Mouse (Mus musculus) embryonic facial prominence, embryonic 15.5 days (tissue): ENCODE results near the gene Cd300ld2. TPM values are rescaled to one million over a fixed set of nuclear protein-coding genes. Genes with fewer than 3 reads are reported as not detected.

ENCODE experiments used
- ATAC-seq: fragments of 200-750 bp; cut with Nextera tagmentation; 2 replicates; pipeline ENCODE4 v1.8.0; 2017; ENCODE audit warnings: low read depth, moderate TSS enrichment; ENCODE audit not compliant: insufficient number of reproducible peaks, low FRiP score, low TSS enrichment
- H3K27ac ChIP-seq: fragments of 300-500 bp; sonication (generic); replicated peaks from 2 replicates; pipeline ENCODE4 v1.5.1; 2015; ENCODE audit warnings: mild to moderate bottlenecking, inconsistent platforms
- H3K27me3 ChIP-seq: fragments of 300-500 bp; sonication (generic); 2 replicates; pipeline ENCODE4 v1.6.1; 2015; ENCODE audit warnings: inconsistent platforms
- H3K36me3 ChIP-seq: fragments of 300-500 bp; sonication (generic); 2 replicates; pipeline ENCODE4 v1.6.1; 2015; ENCODE audit warnings: mild to moderate bottlenecking, inconsistent platforms
- H3K4me1 ChIP-seq: fragments of 300-500 bp; sonication (generic); 2 replicates; pipeline ENCODE4 v1.6.1; 2015; ENCODE audit warnings: inconsistent platforms
- H3K4me2 ChIP-seq: fragments of 300-500 bp; sonication (generic); replicated peaks from 2 replicates; pipeline ENCODE4 v1.6.1; 2015; ENCODE audit warnings: mild to moderate bottlenecking, inconsistent platforms
- H3K4me3 ChIP-seq: fragments of 300-500 bp; sonication (generic); replicated peaks from 2 replicates; pipeline ENCODE4 v1.5.1; 2015; ENCODE audit warnings: mild to moderate bottlenecking, inconsistent platforms
- H3K9ac ChIP-seq: fragments of 300-500 bp; sonication (generic); 2 replicates; pipeline ENCODE4 v1.6.1; 2015; ENCODE audit warnings: inconsistent platforms
- H3K9me3 ChIP-seq: fragments of 300-500 bp; sonication (generic); replicated peaks from 2 replicates; pipeline ENCODE4 v1.6.1; 2016; ENCODE audit warnings: inconsistent platforms
- WGBS: fragments of 180-500 bp; shearing (Covaris S2); methylation state at CpG from one replicate; pipeline ENCODE4 v1.1.7; 2015; 5-methylcytosine and 5-hydroxymethylcytosine counted together
- polyA plus RNA-seq: library from polyadenylated mRNA; unstranded; fragments of >200 nt; fragmentation: Nextera tagmentation; extraction: Ambion mirVana; gene quantifications from 2 replicates; pipeline ENCODE4 v1.2.1, GENCODE M21; 2015

Gene Cd300ld2
- polyA plus RNA-seq, 1 experiment from 2014 or later, result not detected

GRCm38 (mm10) chr11:115001474-115002040 lies 14.4 kb downstream of the Cd300ld2 start, which contains the start of gene Cd300c2:
TSS of gene Cd300c2 (minus strand) at chr11:115001880.
- WGBS, result 78% methylated on average over 7 of the region's 7 CpGs

GRCm38 (mm10) chr11:114989793-114990192 lies 26.2 kb downstream of the Cd300ld2 start, which contains the start of gene Cd300ld:
TSS of gene Cd300ld (minus strand) at chr11:114989922.
- Histone ChIP-seq H3K27me3 (no peaks in the 10 kb centered on the region), H3K9ac (no peak within 1 kb of the TSS), H3K27ac (no peak within 1 kb of the TSS), H3K4me3 (no peak within 1 kb of the TSS), H3K4me2 (no peak within 1 kb of the TSS), H3K9me3 (no peaks in the 10 kb centered on the region), H3K4me1 (no peaks in the 10 kb centered on the region), H3K36me3 (no peaks in the 10 kb centered on the region)
- no peak for ATAC-seq
- WGBS, result 67% methylated on average over 4 of the region's 4 CpGs

More at GRCm38 (mm10) chr11:115001474-115002040, 14.4 kb downstream of the Cd300ld2 start, which contains the start of gene Cd300c2:
- Histone ChIP-seq H3K4me1 (no peaks in the 10 kb centered on the region), H3K27me3 (no peaks in the 10 kb centered on the region), H3K9me3 (no peaks in the 10 kb centered on the region), H3K27ac (no peak within 1 kb of the TSS), H3K4me2 (no peak within 1 kb of the TSS), H3K9ac (no peak within 1 kb of the TSS), H3K4me3 (no peak within 1 kb of the TSS), H3K36me3 (no peaks in the 10 kb centered on the region)
- ATAC-seq, result no peak

- Histone ChIP-seq H3K4me3 (no peak overlapping the region), H3K27me3 (no peaks in the 10 kb centered on the region), H3K9me3 (0 out of 2 replicates have a peak, but pooled peaks cover 3% of the 10 kb centered on the region), H3K9ac (no peak overlapping the region), H3K4me1 (no peaks in the 10 kb centered on the region), H3K4me2 (no peak overlapping the region), H3K27ac (no peak overlapping the region), H3K36me3 (no peaks in the 10 kb centered on the region)
- WGBS, result 66% methylated on average over 4 of the region's 4 CpGs
- ATAC-seq, result no peak
Observed at GRCm38 (mm10) chr11:114981866-114982265, 34.1 kb downstream of the Cd300ld2 start.

GRCm38 (mm10) chr11:114972726-114973125 lies 43.3 kb downstream of the Cd300ld2 start:
- WGBS, result 76% methylated on average over 10 of the region's 10 CpGs
- no peaks in the 10 kb centered on the region for H3K4me1 ChIP-seq
- H3K4me3 ChIP-seq, result no peak overlapping the region
- H3K9me3 ChIP-seq, result peaks cover 10% of the 10 kb centered on the region
- H3K4me2 ChIP-seq, result no peak overlapping the region
- H3K36me3 ChIP-seq, result no peaks in the 10 kb centered on the region
- H3K9ac ChIP-seq, result no peak overlapping the region
- no peak for ATAC-seq
- no peaks in the 10 kb centered on the region for H3K27me3 ChIP-seq
- no peak overlapping the region for H3K27ac ChIP-seq

GRCm38 (mm10) chr11:114968752-114969207 lies 47.2 kb downstream of the Cd300ld2 start, which contains the start of gene Cd300c:
TSS of gene Cd300c (minus strand) at chr11:114969157.
- Histone ChIP-seq H3K36me3 (no peaks in the 10 kb centered on the region), H3K9me3 (peaks cover under 1% of the 10 kb centered on the region; the same call in 1 of the 2 replicates), H3K27ac (no peak within 1 kb of the TSS), H3K4me2 (no peak within 1 kb of the TSS), H3K4me3 (no peak within 1 kb of the TSS), H3K27me3 (no peaks in the 10 kb centered on the region), H3K9ac (no peak within 1 kb of the TSS), H3K4me1 (no peaks in the 10 kb centered on the region)
- no peak for ATAC-seq
- 78% methylated on average over 9 of the region's 9 CpGs for WGBS

- no peak overlapping the region for H3K4me3 ChIP-seq
- H3K27me3 ChIP-seq, result no peaks in the 10 kb centered on the region
- no peak overlapping the region for H3K4me2 ChIP-seq
- no peaks in the 10 kb centered on the region for H3K36me3 ChIP-seq
- no peaks in the 10 kb centered on the region for H3K4me1 ChIP-seq
- ATAC-seq, result no peak
- no peaks in the 10 kb centered on the region for H3K9me3 ChIP-seq
- WGBS, result 48% methylated on average over 3 of the region's 3 CpGs
- H3K9ac ChIP-seq, result no peak overlapping the region
- H3K27ac ChIP-seq, result no peak overlapping the region
Observed at GRCm38 (mm10) chr11:114965182-114965828, 50.7 kb downstream of the Cd300ld2 start.

DNA sequence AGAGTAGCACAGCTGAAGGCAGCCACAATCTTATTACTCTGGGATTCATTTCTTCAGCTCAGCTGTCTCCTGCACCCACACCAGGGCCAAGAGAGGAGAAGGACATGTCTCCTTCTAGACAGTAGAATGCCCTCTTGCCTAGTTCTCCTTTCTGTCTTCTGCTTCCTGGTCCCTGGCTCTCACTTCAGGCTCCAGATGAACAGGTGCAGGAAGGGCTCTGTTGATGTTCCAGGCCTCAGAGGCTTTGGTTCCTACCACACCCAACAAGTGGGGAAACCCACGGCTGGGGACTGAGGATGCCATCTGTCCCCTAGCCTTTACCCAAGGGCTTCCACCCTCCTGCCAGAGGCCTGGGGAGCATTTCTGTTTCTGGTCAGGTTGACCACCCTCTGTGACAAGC lies 55.6 kb downstream of the Cd300ld2 start:
- no peak overlapping the region for H3K4me2 ChIP-seq
- H3K9me3 ChIP-seq, result no peaks in the 10 kb centered on the region
- H3K27ac ChIP-seq, result no peak overlapping the region
- no peaks in the 10 kb centered on the region for H3K4me1 ChIP-seq
- WGBS, result 48% methylated on average over 1 of the region's 1 CpGs
- no peak overlapping the region for H3K9ac ChIP-seq
- no peaks in the 10 kb centered on the region for H3K36me3 ChIP-seq
- H3K27me3 ChIP-seq, result no peaks in the 10 kb centered on the region
- no peak for ATAC-seq
- H3K4me3 ChIP-seq, result no peak overlapping the region

Other genes with a start within 250 kb of the Cd300ld2 start
- 3.6 and 4.2 TPM in 2 replicates for gene Btbd17, start 220.2 kb downstream of the Cd300ld2 start, polyA plus RNA-seq
- gene Gpr142, start 217.3 kb downstream of the Cd300ld2 start, polyA plus RNA-seq, result not detected in 2 replicates
- gene Gprc5c, start 165.0 kb downstream of the Cd300ld2 start, polyA plus RNA-seq, result 40.4 and 45.4 TPM in 2 replicates
- gene Cd300a, start 126.2 kb downstream of the Cd300ld2 start, polyA plus RNA-seq, result 1.6 and 1.8 TPM in 2 replicates
- gene Cd300lb, start 81.8 kb downstream of the Cd300ld2 start, polyA plus RNA-seq, result 0.49 and 0.61 TPM in 2 replicates
- not detected in 2 replicates for gene Cd300c, start 47.0 kb downstream of the Cd300ld2 start, polyA plus RNA-seq
- 0.28 and 0.34 TPM in 2 replicates for gene Cd300ld, start 26.3 kb downstream of the Cd300ld2 start, polyA plus RNA-seq
- gene Cd300c2, start 14.3 kb downstream of the Cd300ld2 start, polyA plus RNA-seq, result 3.8 and 5.6 TPM in 2 replicates
- gene Cd300ld4, start 10.8 kb upstream of the Cd300ld2 start, polyA plus RNA-seq, result not detected in 2 replicates
- not detected in 2 replicates for gene Cd300ld5, start 21.6 kb upstream of the Cd300ld2 start, polyA plus RNA-seq
- gene Cd300ld3, start 32.2 kb upstream of the Cd300ld2 start, polyA plus RNA-seq, result not detected in 2 replicates
- 0.12 and 0.16 TPM in 2 replicates for gene Cd300e, start 46.0 kb upstream of the Cd300ld2 start, polyA plus RNA-seq
- 1.6 and 2.0 TPM in 2 replicates for gene Rab37, start 75.2 kb upstream of the Cd300ld2 start, polyA plus RNA-seq
- gene Cd300lf, start 117.8 kb upstream of the Cd300ld2 start, polyA plus RNA-seq, result 0.96 and 1.0 TPM in 2 replicates
- 45.2 and 51.8 TPM in 2 replicates for gene Slc9a3r1, start 147.1 kb upstream of the Cd300ld2 start, polyA plus RNA-seq
- 12.6 and 13.9 TPM in 2 replicates for gene Tmem104, start 171.3 kb upstream of the Cd300ld2 start, polyA plus RNA-seq
- gene Nat9, start 171.7 kb upstream of the Cd300ld2 start, polyA plus RNA-seq, result 30.9 and 41.6 TPM in 2 replicates